Mouse (Mus musculus): ENCODE data around the gene Brap.
A peak's percentile ranks its signal among the peaks of the same experiment; 100 is the strongest.

DNA sequence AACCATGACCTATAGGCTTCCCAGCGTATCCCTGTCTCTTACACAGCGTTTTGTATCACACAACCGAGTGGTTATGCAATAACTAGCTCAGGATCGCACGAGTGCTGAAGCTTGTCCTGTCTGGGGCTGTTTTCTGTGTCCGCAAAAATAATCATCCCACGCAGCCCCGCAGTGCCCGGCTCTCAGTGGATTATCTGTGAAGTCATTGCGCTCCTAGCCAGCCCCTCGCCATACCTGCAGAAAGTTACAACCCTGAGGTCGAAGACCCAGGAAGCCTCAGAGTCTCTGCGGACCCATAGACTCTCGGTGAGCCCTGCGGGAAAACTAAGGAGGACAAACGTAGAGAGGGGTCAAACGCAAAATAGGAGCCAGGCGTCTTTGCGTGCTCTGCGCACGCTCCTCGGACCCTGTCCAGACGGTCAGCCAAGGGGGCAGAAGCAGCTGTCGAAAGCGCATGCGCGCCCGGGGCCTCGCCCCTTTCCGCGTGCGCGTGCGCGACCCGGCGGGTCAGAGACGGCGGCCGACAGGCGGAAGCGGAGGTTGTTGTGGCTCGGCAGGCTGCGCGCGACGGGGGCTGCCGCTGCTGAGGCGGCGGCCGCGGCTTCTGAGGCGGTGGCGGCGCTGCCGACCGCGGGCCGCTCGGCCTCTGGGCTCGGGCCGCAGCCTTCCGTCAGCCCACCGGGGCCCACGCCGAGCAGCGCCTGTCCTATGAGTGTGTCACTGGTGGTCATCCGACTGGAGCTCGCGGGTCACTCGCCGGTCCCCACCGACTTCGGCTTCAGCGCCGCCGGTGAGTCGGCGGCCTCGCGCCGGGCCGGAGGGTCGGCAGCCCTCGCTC is at the start of gene Brap, which contains the start of gene Acad10:
- TF ChIP-seq CTCF (IDR thresholded peaks at IDR 0.05; ENCODE audit: extremely low read depth, insufficient read depth, low read length) (no peak), POLR2A (IDR thresholded peaks at IDR 0.05; ENCODE audit: extremely low read depth, insufficient read depth, low read length) (peak; percentile 88)

Measured in cortical plate, adult 2 months (tissue).